Mouse (Mus musculus) left cerebral cortex, postnatal 10 days (tissue): ENCODE measurements around the gene Kcnh3. TPM values are rescaled to one million over a fixed set of nuclear protein-coding genes. Genes with fewer than 3 reads are reported as not detected.

ENCODE experiments used
- DNase-seq, 2 experiments: peaks; one replicate each; pipeline ENCODE4 v3.0.0; 2021 to 2022; ENCODE audit warnings: low spot score in 2 of 2, mixed read lengths in 1 of 2; ENCODE audit errors: extremely low spot score in 1 of 2
- intact Hi-C: fragments of 180-260 bp; cut with DNase I; formaldehyde crosslinking; loops from one replicate; pipeline ENCODE4 v1.15.1; 2025
- total RNA-seq, 2 experiments: library from RNA; stranded (reverse); gene quantifications; 2 replicates each; pipeline ENCODE4 v1.2.3; 2021

Gene Kcnh3
- total RNA-seq, 2 experiments from 2014 or later: 132 to 134 TPM

DNA sequence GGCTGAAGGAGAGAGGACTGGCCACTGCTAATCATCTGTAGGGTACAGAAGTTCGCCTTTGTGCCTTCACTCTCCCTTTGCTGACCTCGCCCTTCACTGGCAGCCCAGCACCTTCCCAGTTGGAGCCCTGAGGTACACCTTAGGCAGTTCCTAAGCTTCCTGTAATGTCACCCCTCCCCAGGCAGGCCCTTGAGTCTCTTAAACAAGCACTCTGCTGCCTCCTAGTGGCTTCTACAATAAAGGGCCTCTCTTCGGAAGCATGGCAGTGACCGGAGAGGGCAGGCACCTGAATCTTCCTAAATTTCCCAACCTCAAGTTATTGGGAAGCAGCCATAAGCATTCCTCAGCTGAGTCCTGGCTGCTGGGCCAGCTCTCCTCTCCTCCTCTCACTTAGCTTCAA lies 41.0 kb downstream of the Kcnh3 start:
- intact Hi-C loops: no loop called here
- peak; percentile 67 to 78 for DNase-seq

DNA sequence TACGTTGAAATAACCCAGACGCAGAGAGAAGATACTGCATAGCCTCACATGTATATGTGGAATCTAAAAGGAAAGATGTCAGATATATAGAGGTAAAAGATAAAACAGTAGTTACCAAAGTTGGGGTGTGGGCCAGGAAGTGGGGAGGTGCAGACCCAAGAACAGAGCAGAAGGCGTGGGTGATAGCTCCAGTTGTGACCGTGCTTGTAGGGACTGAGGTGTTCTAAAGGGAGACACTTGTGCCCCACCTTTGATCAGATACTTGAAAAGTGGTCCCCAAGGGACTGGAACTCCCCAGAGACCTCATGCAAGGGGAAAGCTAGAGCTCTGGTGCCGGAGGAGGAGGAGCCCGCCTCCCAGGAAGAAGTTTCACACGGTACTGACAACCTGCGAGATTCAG lies 51.4 kb downstream of the Kcnh3 start:
- DNase-seq: no peak
- intact Hi-C loops: no loop called here

DNA sequence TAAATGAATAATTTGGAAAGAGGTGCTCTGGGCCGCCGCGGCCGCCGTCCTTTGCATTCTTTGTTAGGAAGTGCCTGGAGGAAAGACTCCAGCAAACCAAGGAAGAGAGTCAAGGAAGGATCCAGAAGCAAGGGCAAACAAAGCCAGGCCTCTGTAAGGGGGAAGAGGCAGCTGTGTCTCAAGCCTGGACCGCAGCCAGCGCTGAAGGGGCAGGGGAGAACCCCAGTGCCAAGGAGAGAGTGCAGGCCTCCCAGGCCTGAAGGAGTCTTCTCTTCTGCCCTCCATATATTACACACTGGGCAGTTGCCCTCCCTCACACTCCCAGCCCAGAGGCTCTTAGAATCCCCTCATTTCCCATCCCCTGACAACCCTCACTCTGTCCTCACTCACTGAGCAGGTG lies 53.6 kb downstream of the Kcnh3 start:
- intact Hi-C loops: no loop called here
- DNase-seq: no peak

DNA sequence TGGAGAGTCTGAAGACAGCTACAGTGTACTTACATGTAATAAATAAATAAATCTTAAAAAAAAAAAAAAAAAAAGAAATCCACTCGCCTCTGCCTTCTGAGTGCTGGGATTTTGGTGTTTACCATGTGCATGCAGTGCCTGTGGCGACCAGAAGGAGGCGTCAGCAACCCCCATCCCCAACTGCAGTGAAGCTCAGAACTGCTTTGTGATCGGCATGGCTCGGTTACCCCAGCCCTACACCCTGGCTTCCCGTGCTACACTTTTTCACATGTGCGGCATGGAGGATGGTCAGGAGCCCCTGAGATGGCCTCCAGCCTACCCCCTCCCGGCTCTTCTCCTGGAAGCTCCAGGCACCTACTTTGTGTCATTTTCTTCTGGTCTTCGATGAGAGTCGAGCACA lies 58.8 kb downstream of the Kcnh3 start:
- no peak for DNase-seq
- intact Hi-C loops: no loop called here

DNA sequence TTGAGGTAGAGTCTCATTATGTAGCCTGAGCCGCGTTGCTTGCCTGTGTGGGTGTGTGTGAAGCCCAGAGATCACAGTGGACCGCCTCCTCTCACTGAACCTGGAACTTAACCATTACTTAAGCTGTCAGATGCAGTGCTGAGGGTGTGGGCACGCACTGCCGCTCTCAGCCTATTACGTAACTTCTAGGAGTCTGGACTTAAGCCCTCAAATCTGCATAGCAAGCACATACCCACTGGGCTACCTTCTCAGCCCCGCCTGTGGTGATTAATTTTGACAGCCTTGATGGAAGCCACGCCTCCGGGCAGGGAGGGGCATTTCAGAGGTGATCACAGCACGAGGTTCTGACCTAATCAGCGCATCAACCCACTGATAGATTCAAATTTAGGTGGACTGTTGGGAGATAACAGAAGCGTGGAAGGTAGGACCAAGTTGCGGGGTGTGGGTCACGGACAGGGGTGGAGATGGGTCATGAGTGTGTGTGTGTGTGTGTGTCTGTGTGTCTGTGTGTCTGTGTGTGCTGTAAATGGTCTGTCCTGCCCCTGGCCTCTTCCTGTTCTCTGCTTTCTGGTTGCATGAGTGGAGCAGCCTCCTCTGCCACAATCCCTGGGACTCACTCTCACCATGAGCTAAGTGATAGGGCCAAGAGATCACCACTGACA lies 60.0 kb downstream of the Kcnh3 start:
- DNase-seq: no peak
- intact Hi-C loops: no loop called here

DNA sequence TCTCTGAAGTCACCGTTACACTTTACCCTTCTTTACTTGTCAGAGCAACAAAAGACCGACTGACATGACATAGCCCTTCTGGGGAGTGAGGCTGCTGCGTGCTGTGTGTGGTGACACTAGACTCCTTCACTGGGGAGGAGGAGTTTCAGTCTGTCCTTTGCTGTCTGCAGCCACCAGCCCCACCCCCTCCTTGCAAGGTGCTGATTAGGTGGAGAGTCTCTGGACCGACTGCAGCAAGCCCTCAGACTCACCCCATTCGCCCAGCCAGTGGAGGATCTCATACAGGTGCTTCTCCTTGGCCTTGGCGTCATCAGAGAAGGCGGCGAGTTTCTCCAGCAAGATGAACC lies 60.5 kb downstream of the Kcnh3 start:
- intact Hi-C loops: no loop called here
- DNase-seq: no peak

DNA sequence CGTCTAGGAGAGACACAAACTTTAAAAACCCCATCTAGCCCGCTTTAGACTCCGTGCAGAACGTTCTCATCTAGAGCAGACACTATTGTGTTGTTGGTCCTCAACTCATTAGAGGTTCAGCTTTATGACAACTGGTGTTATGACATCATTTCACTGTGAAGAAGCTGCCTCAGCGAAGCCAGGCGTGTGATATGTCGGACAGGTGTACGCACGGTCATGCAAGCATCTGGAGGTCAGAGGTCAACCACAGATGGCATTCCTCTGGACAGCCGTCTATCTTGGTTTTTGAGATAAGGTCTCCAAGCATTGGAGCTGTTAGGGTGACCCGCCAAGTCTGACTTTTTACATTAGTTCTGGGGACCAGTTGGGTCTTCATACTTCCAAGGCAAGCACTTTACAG lies 65.9 kb downstream of the Kcnh3 start:
- DNase-seq: no peak
- intact Hi-C loops: no loop called here

Other genes starting within 250 kb of the Kcnh3 start
- gene Tuba1c, start 195.0 kb upstream of the Kcnh3 start, total RNA-seq: 100 to 1,000 TPM; 255 to 292 TPM
- gene Prph, start 169.7 kb upstream of the Kcnh3 start, total RNA-seq: 1 to 10 TPM; 5.5 to 5.9 TPM
- 1 to 10 TPM; 1.4 to 2.2 TPM for gene Troap, start 150.3 kb upstream of the Kcnh3 start, total RNA-seq
- gene C1ql4, start 137.0 kb upstream of the Kcnh3 start, total RNA-seq: not detected
- gene Dnajc22, start 131.7 kb upstream of the Kcnh3 start, total RNA-seq: not detected
- gene Spats2, start 98.9 kb upstream of the Kcnh3 start, total RNA-seq: 10 to 100 TPM; 34.4 to 36.4 TPM
- gene Mcrs1, start 27.1 kb downstream of the Kcnh3 start, total RNA-seq: 100 to 1,000 TPM; 116 to 127 TPM
- gene Prpf40b, start 70.2 kb downstream of the Kcnh3 start, total RNA-seq: 100 to 1,000 TPM; 101 to 105 TPM
- 1 to 10 TPM; 1.4 to 1.5 TPM for gene Fam186b, start 71.0 kb downstream of the Kcnh3 start, total RNA-seq
- 10 to 100 TPM; 12.6 to 14.1 TPM for gene Fmnl3, start 145.6 kb downstream of the Kcnh3 start, total RNA-seq
- 100 to 1,000 TPM; 309 to 315 TPM for gene Tmbim6, start 168.0 kb downstream of the Kcnh3 start, total RNA-seq
- 10 to 100 TPM; 35.8 to 38.3 TPM for gene Nckap5l, start 232.9 kb downstream of the Kcnh3 start, total RNA-seq
- gene Bcdin3d, start 249.9 kb downstream of the Kcnh3 start, total RNA-seq: 1 to 10 TPM; 4.3 to 4.8 TPM